7 mouse cellular contexts compared by ENCODE assay signal in the genomic region with DNA sequence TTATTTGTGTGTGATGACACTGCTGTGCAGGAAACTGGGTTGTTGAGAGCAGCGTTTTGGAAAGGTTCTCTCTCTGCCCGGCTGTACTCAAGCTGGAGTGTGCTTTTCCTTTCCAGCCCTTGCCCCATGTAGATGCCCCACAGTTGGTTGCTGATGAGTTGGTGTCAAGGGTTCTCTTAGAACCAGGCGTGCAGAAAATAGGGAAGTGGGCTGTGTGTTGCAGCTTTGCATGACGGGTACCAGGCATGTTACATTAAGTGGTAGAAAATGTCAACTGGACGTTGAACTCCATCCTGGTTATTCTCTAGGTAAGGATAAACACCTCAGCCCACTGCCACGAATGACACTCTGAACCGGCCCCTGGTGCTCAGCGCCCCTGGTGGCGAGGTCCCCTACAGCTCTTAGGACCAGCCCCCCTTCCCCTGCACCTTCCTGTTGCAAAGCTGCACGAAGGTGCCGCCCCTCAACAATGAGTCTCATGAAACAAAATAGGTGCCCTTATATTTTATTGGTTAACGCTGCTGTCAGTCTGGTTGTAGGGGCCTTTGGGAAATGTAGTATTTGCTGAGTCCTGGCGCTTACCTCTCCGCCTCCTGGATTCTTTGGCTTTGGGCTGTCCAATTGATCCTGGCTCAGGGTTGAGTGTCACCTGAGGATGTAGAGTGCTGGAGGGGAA. TPM values are rescaled to one million over a fixed set of nuclear protein-coding genes. Genes with fewer than 3 reads are reported as not detected.
DNase-seq lines count a peak whose midpoint lies in the region; ATAC-seq lines count a peak whose summit lies in the region.

No protein-coding gene starts in this region.

- peak overlapping the region; percentile 21; the same call in 1 of the 2 replicates for H3K4me3 ChIP-seq in limb, embryonic 10.5 days
- H3K4me3 ChIP-seq in midbrain, embryonic 12.5 days, result no peak overlapping the region

- peak; percentile 96 for DNase-seq in R1 (ENCODE audit: low read depth, low spot score)
- DNase-seq in cerebellum, adult 8-10 months, result peak; percentile 57
- peak; percentile 81 for DNase-seq in forelimb bud, embryonic 11.5 days (ENCODE audit: low read depth, low spot score)
- DNase-seq in kidney, adult 11 months, result peak; percentile 79
- peak; percentile 64 for DNase-seq in limb, embryonic 10.5 days (ENCODE audit: low spot score)
- DNase-seq in spleen, adult 18-20 months, result peak; percentile 61 to 73

- H3K9me3 ChIP-seq in limb, embryonic 10.5 days (replicated peaks), result no peaks in the 10 kb centered on the region
- no peaks in the 10 kb centered on the region for H3K9me3 ChIP-seq in midbrain, embryonic 12.5 days

- no peak overlapping the region for H3K27ac ChIP-seq in limb, embryonic 10.5 days
- H3K27ac ChIP-seq in midbrain, embryonic 12.5 days (replicated peaks), result no peak overlapping the region

- peak; percentile 68 for ATAC-seq in midbrain, embryonic 12.5 days (ENCODE audit: low FRiP score, low read depth)

- 23% methylated on average over 14 of the region's 14 CpGs for WGBS in limb, embryonic 10.5 days
- WGBS in midbrain, embryonic 12.5 days, result 26% methylated on average over 14 of the region's 14 CpGs

- peaks cover 9% of the 10 kb centered on the region for H3K36me3 ChIP-seq in limb, embryonic 10.5 days
- H3K36me3 ChIP-seq in midbrain, embryonic 12.5 days, result 0 out of 2 replicates have a peak, but pooled peaks cover 2% of the 10 kb centered on the region

- peaks cover 6% of the 10 kb centered on the region for H3K4me1 ChIP-seq in limb, embryonic 10.5 days
- H3K4me1 ChIP-seq in midbrain, embryonic 12.5 days, result no peaks in the 10 kb centered on the region

- H3K9ac ChIP-seq in midbrain, embryonic 12.5 days (replicated peaks), result no peak overlapping the region

- H3K4me2 ChIP-seq in midbrain, embryonic 12.5 days (replicated peaks), result peak overlapping the region; percentile 24; the same call in 1 of the 2 replicates

- no peaks in the 10 kb centered on the region for H3K27me3 ChIP-seq in limb, embryonic 10.5 days (ENCODE audit: low read depth, poor library complexity, severe bottlenecking)
- no peaks in the 10 kb centered on the region for H3K27me3 ChIP-seq in midbrain, embryonic 12.5 days

RNA-seq across cellular contexts. Expression of gene Wdr73, which starts 18.1 kb away (rescaled TPM):
- 49.5 and 54.5 TPM in 2 replicates for polyA plus RNA-seq in limb, embryonic 10.5 days (2016; fragmentation: Nextera tagmentation; extraction: Ambion mirVana)
- 43.3 and 44.7 TPM in 2 replicates for polyA plus RNA-seq in midbrain, embryonic 12.5 days (2016; fragmentation: Nextera tagmentation; extraction: Ambion mirVana)

RNA-seq across cellular contexts. Expression of gene Nmb, which starts 21.9 kb away (rescaled TPM):
- 9.1 and 9.2 TPM in 2 replicates for polyA plus RNA-seq in limb, embryonic 10.5 days (2016; fragmentation: Nextera tagmentation; extraction: Ambion mirVana)
- 5.7 and 6.2 TPM in 2 replicates for polyA plus RNA-seq in midbrain, embryonic 12.5 days (2016; fragmentation: Nextera tagmentation; extraction: Ambion mirVana)

RNA-seq across cellular contexts. Expression of gene Zscan2, which starts 22.2 kb away (rescaled TPM):
- 4.0 and 4.3 TPM in 2 replicates for polyA plus RNA-seq in limb, embryonic 10.5 days (2016; fragmentation: Nextera tagmentation; extraction: Ambion mirVana)
- 4.1 and 5.2 TPM in 2 replicates for polyA plus RNA-seq in midbrain, embryonic 12.5 days (2016; fragmentation: Nextera tagmentation; extraction: Ambion mirVana)

RNA-seq across cellular contexts. Expression of gene Iqgap1, which starts 57.2 kb away (rescaled TPM):
- polyA plus RNA-seq in limb, embryonic 10.5 days (2016; fragmentation: Nextera tagmentation; extraction: Ambion mirVana), result 21.8 and 25.4 TPM in 2 replicates
- 30.5 and 33.7 TPM in 2 replicates for polyA plus RNA-seq in midbrain, embryonic 12.5 days (2016; fragmentation: Nextera tagmentation; extraction: Ambion mirVana)
